Mouse (Mus musculus) midbrain, embryonic 16.5 days (tissue): ENCODE measurements at regions not wholly inside any gene's neighbourhood (a gene's known extent, or its start where the extent isn't known, plus 50 kb on each side); places are given as distances from the start of the nearest gene placed in this dataset.
A peak's percentile ranks its signal among the peaks of the same experiment; 100 is the strongest.

Experiments
- ATAC-seq: fragments of 200-750 bp; cut with Nextera tagmentation; 2 replicates; pipeline ENCODE4 v1.8.0; 2017; ENCODE audit warnings: moderate TSS enrichment
- H3K27ac ChIP-seq: fragments of 300-500 bp; sonication (generic); 2 replicates; pipeline ENCODE4 v1.5.1; 2014; ENCODE audit warnings: mild to moderate bottlenecking, low read length, mixed read lengths
- H3K27me3 ChIP-seq: fragments of 300-500 bp; sonication (generic); 2 replicates; pipeline ENCODE4 v1.6.1; 2014; ENCODE audit warnings: low read depth, low read length, mixed read lengths; ENCODE audit not compliant: control insufficient read depth, insufficient read depth
- H3K36me3 ChIP-seq: fragments of 300-500 bp; sonication (generic); 2 replicates; pipeline ENCODE4 v1.6.1; 2014; ENCODE audit warnings: mild to moderate bottlenecking, low read length, moderate library complexity, mixed read lengths; ENCODE audit not compliant: control insufficient read depth, insufficient read depth
- H3K4me1 ChIP-seq: fragments of 300-500 bp; sonication (generic); 2 replicates; pipeline ENCODE4 v1.6.1; 2014; ENCODE audit warnings: mild to moderate bottlenecking, low read length, mixed read lengths; ENCODE audit not compliant: control insufficient read depth, insufficient read depth
- H3K4me2 ChIP-seq: fragments of 300-500 bp; sonication (generic); 2 replicates; pipeline ENCODE4 v1.6.1; 2014; ENCODE audit warnings: mild to moderate bottlenecking, low read length, mixed read lengths
- H3K4me3 ChIP-seq: fragments of 300-500 bp; sonication (generic); 2 replicates; pipeline ENCODE4 v1.5.1; 2014; ENCODE audit warnings: low read depth, mild to moderate bottlenecking, low read length, moderate library complexity, mixed read lengths
- H3K9ac ChIP-seq: fragments of 300-500 bp; sonication (generic); 2 replicates; pipeline ENCODE4 v1.6.1; 2014; ENCODE audit warnings: low read depth, low read length, mixed read lengths
- H3K9me3 ChIP-seq: fragments of 300-500 bp; sonication (generic); replicated peaks from 2 replicates; pipeline ENCODE4 v1.6.1; 2014; ENCODE audit warnings: mild to moderate bottlenecking, low read length, mixed read lengths; ENCODE audit not compliant: control insufficient read depth, poor library complexity, severe bottlenecking
- whole genome bisulfite sequencing: fragments of 180-500 bp; shearing (Covaris S2); extraction: QIAGEN DNeasy Blood & Tissue Kit; methylation state at CpG from one replicate; pipeline ENCODE4 v1.1.7; 2014; 5-methylcytosine and 5-hydroxymethylcytosine counted together

DNA sequence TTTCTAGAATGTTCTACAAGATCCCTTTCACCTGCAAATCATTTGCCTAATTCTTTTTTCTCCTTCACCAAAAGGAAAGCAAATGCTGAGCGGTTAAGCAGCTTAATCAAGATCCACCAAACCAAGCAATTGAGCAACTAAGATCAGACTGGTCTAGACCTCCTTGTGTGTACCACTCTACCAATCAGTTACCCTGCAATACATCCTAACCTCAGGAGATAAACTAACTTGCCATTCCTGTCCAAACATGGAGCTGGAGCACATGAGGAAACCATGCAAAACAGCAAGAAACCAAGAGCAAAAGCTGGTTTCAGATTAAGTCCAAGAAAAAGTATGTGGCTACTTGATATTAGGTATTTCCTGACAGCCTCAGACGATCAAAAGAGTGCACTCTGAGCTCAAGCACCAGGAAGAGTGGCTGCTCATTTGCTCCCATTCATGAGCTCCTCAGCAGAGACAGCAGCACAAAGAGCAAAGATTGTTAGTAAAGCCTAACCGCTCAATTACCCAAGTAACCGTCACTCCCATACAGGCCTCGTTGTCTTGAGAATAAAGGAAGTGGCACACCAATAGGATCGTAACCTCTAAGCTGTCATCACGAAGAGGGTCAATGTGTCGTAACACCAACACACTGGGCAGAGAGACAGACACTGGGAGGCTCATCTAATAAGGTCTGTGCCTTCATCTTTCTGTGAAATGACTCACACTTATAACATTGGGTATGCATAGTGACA is 169.5 kb upstream of the Tent5a start:
- no peaks in the 10 kb centered on the region for H3K9me3 ChIP-seq
- ATAC-seq: no peak
- H3K4me1 ChIP-seq: 0 out of 2 replicates have a peak, but pooled peaks cover 3% of the 10 kb centered on the region
- 11% methylated on average over 8 of the region's 8 CpGs for WGBS
- H3K27ac ChIP-seq: no peak overlapping the region
- H3K4me2 ChIP-seq: no peak overlapping the region
- H3K27me3 ChIP-seq: no peaks in the 10 kb centered on the region
- no peak overlapping the region for H3K9ac ChIP-seq
- no peaks in the 10 kb centered on the region for H3K36me3 ChIP-seq
- H3K4me3 ChIP-seq: no peak overlapping the region

DNA sequence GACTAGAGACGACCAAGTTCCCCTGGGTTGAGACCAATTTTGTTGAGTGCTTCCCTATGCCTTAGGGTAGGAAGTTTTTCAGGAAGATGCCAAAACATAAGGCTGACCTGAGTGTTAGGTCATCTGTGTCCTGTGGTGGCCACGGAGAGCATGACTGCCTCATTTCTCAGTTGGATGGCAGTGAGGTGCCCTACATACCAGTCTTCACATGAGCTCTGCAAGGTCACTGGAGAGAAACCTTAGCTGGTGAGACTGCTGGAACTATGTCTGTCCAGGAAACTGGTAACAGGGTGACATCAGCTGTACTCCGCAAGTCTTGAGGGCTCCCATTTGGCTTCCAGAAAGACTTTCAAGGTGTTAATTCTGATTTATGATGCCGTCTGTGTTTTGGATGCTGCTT is 167.9 kb upstream of the Tent5a start:
- ATAC-seq: no peak
- H3K9me3 ChIP-seq: no peaks in the 10 kb centered on the region
- no peaks in the 10 kb centered on the region for H3K27me3 ChIP-seq
- H3K36me3 ChIP-seq: no peaks in the 10 kb centered on the region
- no peak overlapping the region for H3K4me2 ChIP-seq
- H3K9ac ChIP-seq: no peak overlapping the region
- H3K27ac ChIP-seq: no peak overlapping the region
- H3K4me1 ChIP-seq: 0 out of 2 replicates have a peak, but pooled peaks cover 3% of the 10 kb centered on the region
- no peak overlapping the region for H3K4me3 ChIP-seq
- WGBS: 85% methylated on average over 4 of the region's 4 CpGs

DNA sequence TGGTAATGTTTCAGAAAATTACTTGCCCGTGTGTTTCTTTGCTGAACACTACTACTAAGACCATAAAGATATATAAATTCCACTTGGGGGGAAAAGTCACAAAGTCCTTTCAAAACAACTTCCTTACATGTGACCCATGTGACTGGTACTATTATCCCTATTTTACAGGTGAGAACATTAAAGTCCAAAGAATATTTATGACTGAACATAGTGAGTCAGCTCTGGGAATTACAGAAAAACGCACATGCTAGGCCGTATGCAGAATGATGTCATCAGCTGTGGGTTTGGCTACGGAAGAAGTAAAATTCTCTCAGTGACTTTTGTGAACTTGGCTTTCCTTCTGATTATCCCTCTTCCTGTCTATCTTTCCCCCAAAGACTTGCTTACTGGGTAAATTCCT is 166.6 kb upstream of the Tent5a start:
- no peak for ATAC-seq
- H3K9me3 ChIP-seq: no peaks in the 10 kb centered on the region
- H3K4me3 ChIP-seq: no peak overlapping the region
- H3K9ac ChIP-seq: no peak overlapping the region
- H3K27me3 ChIP-seq: no peaks in the 10 kb centered on the region
- H3K36me3 ChIP-seq: no peaks in the 10 kb centered on the region
- no peak overlapping the region for H3K27ac ChIP-seq
- WGBS: 89% methylated on average over 4 of the region's 4 CpGs
- no peak overlapping the region for H3K4me2 ChIP-seq
- H3K4me1 ChIP-seq: 0 out of 2 replicates have a peak, but pooled peaks cover 3% of the 10 kb centered on the region

- no peak for ATAC-seq
- Histone ChIP-seq H3K4me3 (no peak overlapping the region), H3K4me1 (peaks cover 11% of the 10 kb centered on the region), H3K9me3 (no peaks in the 10 kb centered on the region), H3K27ac (no peak overlapping the region), H3K4me2 (no peak overlapping the region), H3K36me3 (no peaks in the 10 kb centered on the region), H3K9ac (no peak overlapping the region), H3K27me3 (no peaks in the 10 kb centered on the region)
- WGBS: 90% methylated on average over 3 of the region's 3 CpGs
Observed at GRCm38 (mm10) chr9:85490367-85490766, 163.2 kb upstream of the Tent5a start.

- peak overlapping the region; percentile 54; the same call in 1 of the 2 replicates for H3K27ac ChIP-seq
- no peaks in the 10 kb centered on the region for H3K36me3 ChIP-seq
- 20% methylated on average over 2 of the region's 2 CpGs for WGBS
Observed at GRCm38 (mm10) chr9:85487915-85488314, 160.8 kb upstream of the Tent5a start.

GRCm38 (mm10) chr9:85487052-85487668 is 160.0 kb upstream of the Tent5a start:
- Histone ChIP-seq H3K36me3 (no peaks in the 10 kb centered on the region), H3K9me3 (no peaks in the 10 kb centered on the region), H3K4me2 (no peak overlapping the region), H3K4me1 (peaks cover 11% of the 10 kb centered on the region), H3K4me3 (no peak overlapping the region), H3K27me3 (no peaks in the 10 kb centered on the region), H3K9ac (no peak overlapping the region), H3K27ac (peak overlapping the region; percentile 10; the same call in 1 of the 2 replicates)
- WGBS: 10% methylated on average over 3 of the region's 3 CpGs
- ATAC-seq: peak; percentile 46; the same call in 1 of the 2 replicates

More at GRCm38 (mm10) chr9:85487915-85488314, 160.8 kb upstream of the Tent5a start:
- Histone ChIP-seq H3K4me3 (no peak overlapping the region), H3K27me3 (no peaks in the 10 kb centered on the region), H3K9ac (no peak overlapping the region), H3K9me3 (no peaks in the 10 kb centered on the region), H3K4me1 (peaks cover 11% of the 10 kb centered on the region), H3K4me2 (no peak overlapping the region)
- ATAC-seq: peak; percentile 92

DNA sequence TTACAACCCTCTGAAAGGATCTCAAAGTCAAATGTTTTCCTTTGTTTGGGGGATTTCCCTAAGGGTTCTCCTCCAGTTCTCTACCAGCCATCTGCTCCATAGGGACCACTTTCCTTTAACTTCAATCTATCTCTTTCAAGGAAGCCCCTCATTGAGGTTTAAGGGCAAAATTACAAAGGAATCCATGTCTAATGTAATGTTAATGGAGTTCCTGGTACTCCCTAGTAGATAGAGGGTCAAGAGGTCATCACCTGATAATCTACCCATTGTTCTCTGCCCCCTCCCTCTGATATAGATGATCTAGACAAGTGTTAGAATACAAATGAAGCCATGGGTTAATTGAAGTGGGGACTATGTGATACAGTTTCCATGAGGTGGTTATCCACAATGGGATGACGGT is 158.6 kb upstream of the Tent5a start:
- Histone ChIP-seq H3K4me2 (no peak overlapping the region), H3K36me3 (no peaks in the 10 kb centered on the region), H3K9me3 (no peaks in the 10 kb centered on the region), H3K4me1 (peaks cover 11% of the 10 kb centered on the region), H3K27me3 (no peaks in the 10 kb centered on the region), H3K27ac (no peak overlapping the region), H3K4me3 (no peak overlapping the region), H3K9ac (no peak overlapping the region)
- 68% methylated on average over 1 of the region's 1 CpGs for WGBS
- no peak for ATAC-seq

DNA sequence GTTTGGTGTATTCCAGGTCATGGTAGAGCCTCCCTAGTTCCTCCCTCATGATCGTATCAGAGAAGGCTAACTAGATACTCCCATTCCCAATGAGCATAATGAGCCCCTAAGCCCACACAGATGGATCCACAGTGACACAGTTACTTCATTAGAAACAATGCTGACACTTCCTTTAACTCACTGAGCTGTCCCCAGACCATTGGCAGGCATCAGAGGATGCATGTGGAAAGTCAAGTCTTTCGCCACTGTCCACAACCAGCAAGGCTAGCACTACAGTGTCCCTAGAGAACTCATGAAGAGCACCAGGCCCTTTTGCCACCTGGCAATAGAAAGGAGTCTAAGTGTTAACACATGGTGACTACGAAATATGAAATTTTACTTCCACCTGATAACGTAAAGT is 156.1 kb upstream of the Tent5a start:
- Histone ChIP-seq H3K27me3 (no peaks in the 10 kb centered on the region), H3K9me3 (no peaks in the 10 kb centered on the region), H3K4me1 (peaks cover 11% of the 10 kb centered on the region), H3K27ac (no peak overlapping the region), H3K4me2 (no peak overlapping the region), H3K36me3 (no peaks in the 10 kb centered on the region), H3K4me3 (no peak overlapping the region), H3K9ac (no peak overlapping the region)
- WGBS: 95% methylated on average over 4 of the region's 4 CpGs
- no peak for ATAC-seq

GRCm38 (mm10) chr9:85480566-85480965 is 153.4 kb upstream of the Tent5a start:
- H3K9ac ChIP-seq: no peak overlapping the region
- no peak overlapping the region for H3K27ac ChIP-seq
- H3K9me3 ChIP-seq: no peaks in the 10 kb centered on the region
- no peak overlapping the region for H3K4me2 ChIP-seq
- WGBS: 45% methylated on average over 2 of the region's 2 CpGs
- no peaks in the 10 kb centered on the region for H3K36me3 ChIP-seq
- H3K4me3 ChIP-seq: no peak overlapping the region
- ATAC-seq: no peak
- H3K4me1 ChIP-seq: no peaks in the 10 kb centered on the region
- H3K27me3 ChIP-seq: no peaks in the 10 kb centered on the region
